Mouse (Mus musculus) neural tube, embryonic 13.5 days (tissue): ENCODE results near the gene Vat1l. TPM values are rescaled to one million over a fixed set of nuclear protein-coding genes. Genes with fewer than 3 reads are reported as not detected.

ENCODE experiments used
- ATAC-seq: fragments of 200-750 bp; cut with Nextera tagmentation; 2 replicates; pipeline ENCODE4 v1.8.0; 2017; ENCODE audit warnings: low read depth, mild to moderate bottlenecking, moderate TSS enrichment, moderate library complexity
- H3K27ac ChIP-seq: fragments of 300-500 bp; sonication (generic); replicated peaks from 2 replicates; pipeline ENCODE4 v1.5.1; 2015; ENCODE audit warnings: moderate library complexity, mild to moderate bottlenecking, inconsistent platforms
- H3K27me3 ChIP-seq: fragments of 300-500 bp; sonication (generic); 2 replicates; pipeline ENCODE4 v1.6.1; 2015; ENCODE audit warnings: mild to moderate bottlenecking, inconsistent platforms
- H3K36me3 ChIP-seq: fragments of 300-500 bp; sonication (generic); 2 replicates; pipeline ENCODE4 v1.6.1; 2015; ENCODE audit warnings: mild to moderate bottlenecking, inconsistent platforms
- H3K4me1 ChIP-seq: fragments of 300-500 bp; sonication (generic); replicated peaks from 2 replicates; pipeline ENCODE4 v1.6.1; 2015; ENCODE audit warnings: inconsistent platforms
- H3K4me2 ChIP-seq: fragments of 300-500 bp; sonication (generic); 2 replicates; pipeline ENCODE4 v1.6.1; 2015; ENCODE audit warnings: inconsistent platforms, mild to moderate bottlenecking, moderate library complexity
- H3K4me3 ChIP-seq: fragments of 300-500 bp; sonication (generic); 2 replicates; pipeline ENCODE4 v1.5.1; 2015; ENCODE audit warnings: mild to moderate bottlenecking, inconsistent platforms
- H3K9ac ChIP-seq: fragments of 300-500 bp; sonication (generic); 2 replicates; pipeline ENCODE4 v1.6.1; 2015; ENCODE audit warnings: moderate library complexity, mild to moderate bottlenecking, inconsistent platforms
- H3K9me3 ChIP-seq: fragments of 300-500 bp; sonication (generic); 2 replicates; pipeline ENCODE4 v1.6.1; 2016; ENCODE audit warnings: inconsistent platforms
- WGBS: fragments of 180-500 bp; shearing (Covaris S2); methylation state at CpG from one replicate; pipeline ENCODE4 v1.1.7; 2015; 5-methylcytosine and 5-hydroxymethylcytosine counted together
- polyA plus RNA-seq: library from polyadenylated mRNA; unstranded; fragments of >200 nt; fragmentation: Nextera tagmentation; extraction: Ambion mirVana; gene quantifications from 2 replicates; pipeline ENCODE4 v1.2.1, GENCODE M21; 2015

Vat1l gene
- polyA plus RNA-seq, 1 experiment from 2014 or later: 21.4 TPM

DNA sequence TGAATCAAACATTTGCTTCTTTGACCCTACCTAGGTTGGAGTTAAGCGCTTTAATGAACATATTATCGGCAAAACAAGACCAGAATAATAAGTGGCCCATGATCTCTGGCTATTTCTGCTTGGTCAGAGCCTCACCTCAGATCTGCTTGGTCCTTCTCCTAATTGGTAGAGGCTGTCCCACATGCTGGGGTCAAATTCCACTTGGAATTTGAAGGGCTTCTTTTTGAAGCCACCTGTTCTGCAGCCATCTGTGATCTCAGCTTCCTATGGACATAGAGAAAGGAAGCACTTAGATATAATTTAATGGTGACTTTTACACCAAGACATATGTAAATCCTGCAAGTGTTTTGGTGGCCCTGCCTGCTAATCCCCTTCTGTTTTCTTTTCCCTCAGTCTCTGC is 16.6 kb downstream of the Vat1l start:
- Histone ChIP-seq H3K4me2 (no peak overlapping the region), H3K9ac (no peak overlapping the region), H3K36me3 (no peaks in the 10 kb centered on the region), H3K27me3 (no peaks in the 10 kb centered on the region), H3K27ac (no peak overlapping the region), H3K4me3 (no peak overlapping the region), H3K9me3 (no peaks in the 10 kb centered on the region), H3K4me1 (no peaks in the 10 kb centered on the region)
- no peak for ATAC-seq
- 93% methylated on average over 2 of the region's 2 CpGs for WGBS

DNA sequence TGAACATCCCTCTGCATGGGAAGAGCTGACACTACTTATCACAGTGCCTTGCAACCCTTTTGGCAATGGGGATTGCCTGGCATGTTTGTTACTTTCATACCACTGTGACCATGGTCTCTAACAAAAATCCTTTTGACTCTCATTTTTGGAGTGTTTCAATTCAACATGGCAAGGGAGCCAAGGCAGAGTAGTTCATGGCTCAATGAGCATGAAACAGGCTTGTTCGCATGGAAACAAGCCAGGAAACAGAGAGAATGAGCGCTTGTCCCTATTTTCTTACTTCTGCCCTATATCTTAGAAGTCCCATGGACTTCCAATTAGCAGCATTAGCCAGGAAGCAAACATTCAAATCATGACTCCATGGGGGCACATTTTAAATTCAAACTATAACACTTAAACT is 18.6 kb downstream of the Vat1l start:
- ATAC-seq: no peak
- no peaks in the 10 kb centered on the region for H3K27me3 ChIP-seq
- no peaks in the 10 kb centered on the region for H3K36me3 ChIP-seq
- WGBS: 78% methylated on average over 2 of the region's 2 CpGs
- H3K4me2 ChIP-seq: no peak overlapping the region
- H3K27ac ChIP-seq: no peak overlapping the region
- H3K4me1 ChIP-seq: no peaks in the 10 kb centered on the region
- H3K9ac ChIP-seq: no peak overlapping the region
- no peak overlapping the region for H3K4me3 ChIP-seq
- no peaks in the 10 kb centered on the region for H3K9me3 ChIP-seq

DNA sequence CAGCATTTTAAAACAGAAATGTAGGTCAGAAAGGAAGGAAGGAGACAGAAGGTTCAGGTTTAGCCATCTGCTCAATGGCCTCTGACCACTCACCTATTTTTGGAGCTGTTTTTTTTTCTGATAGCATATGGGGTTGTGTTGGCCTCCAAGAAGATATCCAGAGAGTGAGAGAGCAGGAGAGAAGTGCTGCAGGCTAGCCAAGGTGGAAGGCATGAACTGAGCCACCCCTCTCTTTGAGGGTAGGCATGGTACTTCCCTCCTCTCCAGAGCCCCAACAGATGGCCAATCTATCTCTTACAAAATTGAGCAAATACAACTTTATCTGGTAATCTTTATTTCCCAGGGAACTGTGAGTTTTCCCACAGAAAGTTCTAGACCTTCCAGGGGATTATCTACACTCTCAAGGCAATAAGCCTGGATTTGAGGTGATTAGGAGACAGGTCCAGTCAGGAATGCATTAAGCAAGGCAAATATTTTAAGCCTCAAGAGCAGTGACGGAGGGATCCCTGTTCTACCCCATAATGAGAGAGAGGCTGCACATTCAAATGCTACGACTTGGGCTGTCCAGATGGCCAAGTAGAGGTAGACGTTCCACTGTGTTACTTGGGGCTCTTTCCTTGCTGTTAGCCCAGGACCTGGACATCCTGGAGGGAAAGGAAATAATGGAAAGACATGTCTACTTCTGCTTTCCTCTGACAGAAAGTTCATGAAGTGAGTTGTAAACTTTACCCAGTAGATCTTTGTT is 46.1 kb downstream of the Vat1l start:
- Histone ChIP-seq H3K4me2 (no peak overlapping the region), H3K36me3 (no peaks in the 10 kb centered on the region), H3K9ac (no peak overlapping the region), H3K4me1 (no peaks in the 10 kb centered on the region), H3K27ac (no peak overlapping the region), H3K27me3 (no peaks in the 10 kb centered on the region), H3K9me3 (no peaks in the 10 kb centered on the region), H3K4me3 (no peak overlapping the region)
- 86% methylated on average over 3 of the region's 3 CpGs for WGBS
- no peak for ATAC-seq

DNA sequence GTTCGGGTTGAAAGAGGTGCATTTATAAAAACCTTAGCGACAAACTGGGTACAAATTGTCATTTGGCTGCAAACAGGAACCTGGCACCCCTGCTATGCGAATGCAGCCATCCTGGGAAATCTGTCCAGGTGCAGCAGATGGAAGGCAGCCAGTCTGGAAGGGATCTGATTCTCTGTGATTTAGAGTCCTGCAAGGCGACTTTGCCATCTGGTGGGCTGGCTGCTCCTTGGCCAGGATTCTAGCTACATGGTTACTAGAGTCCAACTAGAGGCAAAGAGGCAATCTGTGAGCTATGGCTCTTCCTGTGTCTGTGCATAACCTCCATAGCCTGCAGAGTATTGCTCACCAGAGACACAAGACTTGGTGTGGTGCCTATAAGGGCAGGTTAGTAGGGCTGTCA is 53.3 kb downstream of the Vat1l start:
- no peak for ATAC-seq
- no peak overlapping the region for H3K4me3 ChIP-seq
- 55% methylated on average over 4 of the region's 4 CpGs for WGBS
- no peak overlapping the region for H3K9ac ChIP-seq
- no peaks in the 10 kb centered on the region for H3K27me3 ChIP-seq
- no peaks in the 10 kb centered on the region for H3K36me3 ChIP-seq
- H3K4me1 ChIP-seq: peaks cover 21% of the 10 kb centered on the region
- no peak overlapping the region for H3K4me2 ChIP-seq
- peak overlapping the region; percentile 43; the same call in 1 of the 2 replicates for H3K27ac ChIP-seq
- H3K9me3 ChIP-seq: no peaks in the 10 kb centered on the region

DNA sequence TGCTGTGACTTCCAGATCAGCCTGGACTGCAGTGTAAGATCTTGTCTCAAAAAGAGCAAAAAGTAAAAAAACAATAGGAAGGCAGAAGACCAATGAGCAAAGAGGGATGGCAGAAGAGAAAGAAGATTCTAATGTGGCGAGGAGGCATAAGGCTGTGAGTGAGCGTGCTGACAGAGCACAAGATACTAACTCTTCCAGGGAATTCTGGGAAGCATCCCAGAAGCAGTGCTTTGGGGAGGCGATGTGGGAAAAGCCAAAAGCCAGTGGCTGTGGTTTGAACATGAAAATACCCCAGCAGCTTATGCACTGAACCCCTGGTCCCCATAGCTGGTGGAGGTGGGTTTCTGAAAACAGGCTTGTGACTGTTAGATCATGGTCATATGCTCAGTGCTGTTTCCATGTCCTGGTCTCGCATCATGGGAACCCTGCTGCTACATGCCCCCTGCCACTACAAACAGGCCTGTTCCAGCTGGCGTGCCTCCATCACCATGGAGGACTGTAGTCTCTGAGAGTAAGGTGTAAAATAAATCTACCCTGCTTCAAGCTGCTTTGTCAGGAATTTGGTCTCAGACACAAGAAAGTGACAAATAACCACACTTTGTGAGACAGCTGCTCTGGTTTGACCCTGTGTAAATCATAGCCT is 54.4 kb downstream of the Vat1l start:
- WGBS: 57% methylated on average over 5 of the region's 5 CpGs
- Histone ChIP-seq H3K9me3 (no peaks in the 10 kb centered on the region), H3K9ac (no peak overlapping the region), H3K27me3 (no peaks in the 10 kb centered on the region), H3K36me3 (no peaks in the 10 kb centered on the region), H3K4me2 (no peak overlapping the region), H3K27ac (peak overlapping the region; percentile 42; the same call in 1 of the 2 replicates), H3K4me3 (no peak overlapping the region), H3K4me1 (peaks cover 21% of the 10 kb centered on the region)
- no peak for ATAC-seq

DNA sequence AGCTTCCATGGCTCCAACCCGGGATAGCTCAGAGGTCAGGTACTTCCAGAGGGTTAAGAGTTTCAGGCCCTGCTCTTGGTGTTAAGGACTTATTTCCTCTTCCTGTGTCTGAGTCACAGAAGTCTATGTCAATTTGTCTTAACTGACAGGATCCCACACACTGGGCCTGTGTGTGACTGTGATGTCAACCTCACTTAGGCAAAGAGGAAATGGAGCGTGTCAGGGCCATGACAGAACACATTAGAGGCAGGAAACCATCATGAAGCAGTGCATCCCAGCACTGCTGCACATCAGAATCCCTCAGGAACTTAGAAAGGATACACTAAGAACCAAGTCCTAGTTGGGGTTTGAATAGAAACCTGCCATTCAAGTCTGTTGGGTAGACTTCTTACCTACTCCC is 56.9 kb downstream of the Vat1l start:
- Histone ChIP-seq H3K4me1 (peaks cover 27% of the 10 kb centered on the region), H3K9ac (no peak overlapping the region), H3K27ac (no peak overlapping the region), H3K27me3 (no peaks in the 10 kb centered on the region), H3K4me2 (no peak overlapping the region), H3K9me3 (no peaks in the 10 kb centered on the region), H3K4me3 (no peak overlapping the region), H3K36me3 (no peaks in the 10 kb centered on the region)
- ATAC-seq: no peak
- 58% methylated on average over 2 of the region's 2 CpGs for WGBS

DNA sequence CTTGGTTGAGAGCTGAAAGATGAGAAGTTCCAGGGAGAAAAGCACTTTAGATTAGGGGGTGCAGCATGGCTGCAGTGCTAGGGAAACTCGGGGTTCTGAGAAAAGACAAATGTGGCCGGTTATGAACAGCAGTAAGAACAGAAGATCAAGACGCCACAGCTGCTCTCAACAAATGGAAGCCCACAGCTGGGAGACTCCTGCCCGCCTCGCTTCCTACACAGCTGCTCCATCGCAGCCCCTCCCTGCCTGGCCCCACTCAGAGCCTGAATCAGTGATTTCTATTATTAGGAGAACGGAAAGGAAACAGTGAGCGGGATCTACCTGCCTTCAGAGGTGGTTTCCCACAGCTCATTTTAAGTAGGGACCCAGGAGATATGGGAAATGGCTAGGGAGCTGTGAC is 69.1 kb downstream of the Vat1l start:
- no peaks in the 10 kb centered on the region for H3K9me3 ChIP-seq
- no peak overlapping the region for H3K4me2 ChIP-seq
- H3K36me3 ChIP-seq: no peaks in the 10 kb centered on the region
- no peaks in the 10 kb centered on the region for H3K27me3 ChIP-seq
- H3K27ac ChIP-seq: no peak overlapping the region
- no peak for ATAC-seq
- no peak overlapping the region for H3K4me3 ChIP-seq
- WGBS: 79% methylated on average over 8 of the region's 8 CpGs
- H3K9ac ChIP-seq: no peak overlapping the region
- H3K4me1 ChIP-seq: no peaks in the 10 kb centered on the region

DNA sequence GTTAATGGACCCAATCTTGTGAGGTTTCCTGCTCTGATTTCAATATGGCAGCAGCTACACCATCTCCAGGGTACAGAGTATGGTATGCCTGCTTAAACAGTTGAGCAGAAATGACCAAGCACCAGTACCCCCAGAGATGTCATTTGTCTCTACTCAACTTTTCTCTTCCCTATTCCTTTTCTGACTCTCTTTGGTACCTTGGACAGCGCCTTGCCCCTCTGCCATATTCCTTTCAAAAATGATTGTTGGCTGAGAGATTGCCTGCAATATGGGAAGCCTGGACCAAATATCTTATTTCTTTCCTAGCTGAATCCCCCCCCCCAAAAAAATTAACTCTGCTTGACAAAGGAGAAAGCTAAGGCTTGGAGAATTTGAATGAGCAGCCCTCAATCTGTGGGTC is 75.7 kb downstream of the Vat1l start:
- no peak overlapping the region for H3K4me2 ChIP-seq
- no peaks in the 10 kb centered on the region for H3K27me3 ChIP-seq
- H3K36me3 ChIP-seq: 0 out of 2 replicates have a peak, but pooled peaks cover 5% of the 10 kb centered on the region
- no peaks in the 10 kb centered on the region for H3K9me3 ChIP-seq
- H3K27ac ChIP-seq: no peak overlapping the region
- WGBS: 62% methylated on average over 1 of the region's 1 CpGs
- H3K4me3 ChIP-seq: no peak overlapping the region
- H3K4me1 ChIP-seq: peaks cover 6% of the 10 kb centered on the region; the same call in 1 of the 2 replicates
- no peak for ATAC-seq
- no peak overlapping the region for H3K9ac ChIP-seq

DNA sequence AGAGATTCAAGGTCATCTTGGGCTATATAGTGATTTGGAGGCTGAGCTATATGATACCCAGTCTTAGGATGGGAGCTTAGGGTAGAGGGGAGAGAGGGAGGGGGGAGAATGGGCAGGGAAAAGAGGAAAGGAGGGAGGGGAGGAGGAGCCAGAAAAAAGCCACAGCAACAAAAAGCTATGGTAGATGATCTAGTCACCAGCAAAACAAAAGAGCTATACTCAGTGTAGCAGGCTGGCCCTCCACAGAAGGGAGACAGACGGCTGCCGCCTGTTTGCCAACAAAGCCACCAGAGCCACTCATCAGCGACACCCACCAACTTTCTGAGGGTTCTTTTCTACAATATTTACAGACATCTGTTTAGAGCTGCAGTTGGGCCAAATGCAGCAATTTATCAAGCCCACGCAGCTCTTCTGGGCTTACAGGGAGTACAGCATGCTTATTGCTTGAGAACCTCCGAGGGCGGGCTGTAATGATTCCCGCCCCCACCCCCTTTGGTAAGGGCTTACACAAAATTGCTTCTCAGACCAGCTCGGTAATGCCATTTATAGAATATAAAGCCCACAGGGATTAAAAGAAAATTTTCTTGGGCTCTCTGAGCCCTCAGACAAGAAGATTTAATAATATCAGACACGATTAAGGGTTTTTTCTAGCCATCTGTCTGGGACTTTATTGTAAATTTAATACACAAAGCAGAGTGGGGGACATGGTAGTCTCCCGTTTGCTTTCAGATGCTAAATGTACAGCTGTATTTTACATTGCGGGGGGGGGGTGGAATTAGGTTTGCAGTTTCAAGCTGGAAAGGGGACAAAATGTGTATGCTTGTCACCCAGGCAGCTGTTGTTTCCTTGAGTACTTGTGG is 89.7 kb downstream of the Vat1l start:
- Histone ChIP-seq H3K36me3 (no peaks in the 10 kb centered on the region), H3K9ac (0 out of 2 replicates have a peak overlapping the region, but pooled peaks have one; percentile 0), H3K27me3 (no peaks in the 10 kb centered on the region), H3K4me2 (peak overlapping the region; percentile 25; the same call in 1 of the 2 replicates), H3K4me1 (peaks cover 35% of the 10 kb centered on the region), H3K4me3 (no peak overlapping the region), H3K9me3 (no peaks in the 10 kb centered on the region), H3K27ac (peak overlapping the region; percentile 79)
- WGBS: 25% methylated on average over 11 of the region's 11 CpGs
- peak; percentile 80 for ATAC-seq

DNA sequence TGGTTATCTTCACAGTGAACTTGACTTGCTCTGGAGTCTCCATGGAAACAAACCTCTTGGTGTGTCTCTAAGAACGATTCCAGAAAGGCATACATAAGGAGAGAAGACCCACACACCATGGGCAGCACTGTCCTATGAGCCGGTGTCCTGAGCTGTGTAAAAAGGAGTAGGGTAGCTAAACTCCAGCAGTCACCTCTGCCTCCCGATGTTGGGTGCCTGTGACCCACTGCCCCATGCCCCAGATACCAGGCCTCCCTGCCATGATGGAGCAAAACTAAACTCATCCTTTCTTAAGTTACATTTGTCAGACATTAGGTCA is 90.3 kb downstream of the Vat1l start:
- Histone ChIP-seq H3K27me3 (no peaks in the 10 kb centered on the region), H3K36me3 (no peaks in the 10 kb centered on the region), H3K4me3 (no peak overlapping the region), H3K4me1 (peaks cover 40% of the 10 kb centered on the region), H3K9me3 (no peaks in the 10 kb centered on the region), H3K4me2 (peak overlapping the region; percentile 25; the same call in 1 of the 2 replicates), H3K27ac (peak overlapping the region; percentile 79), H3K9ac (no peak overlapping the region)
- no peak for ATAC-seq
- 58% methylated on average over 3 of the region's 3 CpGs for WGBS

DNA sequence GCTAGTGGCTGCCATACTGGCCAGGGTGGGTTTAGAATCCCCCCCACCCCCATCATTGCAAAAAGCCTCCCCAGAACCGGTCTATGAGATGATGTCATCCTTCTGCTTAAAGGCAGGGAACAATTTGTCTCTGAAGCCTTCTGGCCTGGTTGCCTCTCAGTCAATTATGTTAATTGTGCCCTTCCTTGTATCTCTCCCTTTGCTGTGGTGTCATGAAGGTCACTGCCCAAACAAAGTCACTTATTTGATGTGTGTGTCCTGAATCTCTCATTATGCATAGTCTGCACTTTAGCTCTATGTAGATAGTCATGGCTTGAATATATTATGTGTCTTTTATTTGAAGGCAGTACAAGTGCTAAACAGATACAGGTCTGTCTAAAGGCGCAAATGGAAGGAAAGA is 92.8 kb downstream of the Vat1l start:
- ATAC-seq: no peak
- H3K4me2 ChIP-seq: no peak overlapping the region

DNA sequence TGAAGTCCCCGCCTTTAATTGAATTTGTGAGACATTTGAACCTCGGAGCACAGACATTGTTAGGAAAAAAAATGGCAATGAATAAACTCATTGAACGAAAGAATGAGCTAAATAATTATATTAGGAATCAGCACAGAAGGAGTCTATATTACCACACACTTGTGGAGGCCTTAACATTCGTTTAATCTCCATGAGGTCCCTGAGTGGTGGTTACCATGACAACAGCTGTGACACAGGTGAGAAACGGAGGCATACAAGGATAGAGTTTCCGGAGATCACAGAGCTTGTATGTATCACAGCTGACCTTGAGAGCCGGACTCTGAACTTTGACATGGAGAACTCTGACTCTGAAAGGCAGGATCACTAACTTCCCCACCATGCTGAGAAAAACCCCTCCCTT is 94.7 kb downstream of the Vat1l start:
- Histone ChIP-seq H3K9ac (no peak overlapping the region), H3K4me2 (no peak overlapping the region), H3K27ac (no peak overlapping the region), H3K4me1 (peaks cover 23% of the 10 kb centered on the region), H3K27me3 (no peaks in the 10 kb centered on the region), H3K36me3 (no peaks in the 10 kb centered on the region), H3K4me3 (no peak overlapping the region), H3K9me3 (no peaks in the 10 kb centered on the region)
- no peak for ATAC-seq
- WGBS: 54% methylated on average over 7 of the region's 7 CpGs

More for the DNA sequence above, 92.8 kb downstream of the Vat1l start:
- H3K36me3 ChIP-seq: no peaks in the 10 kb centered on the region
- H3K4me3 ChIP-seq: no peak overlapping the region
- H3K9ac ChIP-seq: no peak overlapping the region
- H3K27ac ChIP-seq: no peak overlapping the region
- 27% methylated on average over 2 of the region's 2 CpGs for WGBS
- H3K4me1 ChIP-seq: peaks cover 35% of the 10 kb centered on the region
- H3K27me3 ChIP-seq: no peaks in the 10 kb centered on the region
- H3K9me3 ChIP-seq: no peaks in the 10 kb centered on the region
